Mouse (Mus musculus) right cerebral cortex, adult 18-20 months (tissue): ENCODE results near the gene Ankrd28.
"Not testable (repeated sequence)": the region's sequence is repeated elsewhere in the genome, so short reads cannot be mapped to it uniquely, and the experiment has no call there.

Source experiments
- DNase-seq: peaks from one replicate; pipeline ENCODE4 v3.0.0; 2022; ENCODE audit warnings: mixed read lengths

Ankrd28 gene

GRCm38 (mm10) chr14:31793979-31794775, 36.3 kb downstream of the Ankrd28 start:
- DNase-seq: no peak

- no peak for DNase-seq
These were observed 39.7 kb downstream of the Ankrd28 start for GRCm38 (mm10) chr14:31790797-31791196.

GRCm38 (mm10) chr14:31786906-31787305, 43.5 kb downstream of the Ankrd28 start:
- DNase-seq: no peak

GRCm38 (mm10) chr14:31785681-31786080, 44.8 kb downstream of the Ankrd28 start:
- DNase-seq: no peak

GRCm38 (mm10) chr14:31784975-31785374, 45.5 kb downstream of the Ankrd28 start:
- no peak for DNase-seq

- DNase-seq: peak; percentile 70
These were observed 49.0 kb downstream of the Ankrd28 start for GRCm38 (mm10) chr14:31781309-31782049.

- peak; percentile 35 for DNase-seq
These were observed 49.8 kb downstream of the Ankrd28 start for GRCm38 (mm10) chr14:31780412-31781233.

- no peak for DNase-seq
These were observed 56.9 kb downstream of the Ankrd28 start for GRCm38 (mm10) chr14:31773518-31773917.

- no peak for DNase-seq
These were observed 58.2 kb downstream of the Ankrd28 start for GRCm38 (mm10) chr14:31772251-31772650.

- DNase-seq: peak; percentile 35
These were observed 61.9 kb downstream of the Ankrd28 start for GRCm38 (mm10) chr14:31768531-31768930.

- DNase-seq: no peak
These were observed 66.4 kb downstream of the Ankrd28 start for GRCm38 (mm10) chr14:31764083-31764482.

- DNase-seq: no peak
These were observed 68.7 kb downstream of the Ankrd28 start for GRCm38 (mm10) chr14:31761727-31762126.

- DNase-seq: no peak
These were observed 71.3 kb downstream of the Ankrd28 start for GRCm38 (mm10) chr14:31759195-31759594.

GRCm38 (mm10) chr14:31758410-31758809, 72.0 kb downstream of the Ankrd28 start:
- not testable (repeated sequence) for DNase-seq

- DNase-seq: no peak
These were observed 82.1 kb downstream of the Ankrd28 start for GRCm38 (mm10) chr14:31748239-31748873.

GRCm38 (mm10) chr14:31742523-31742922, 87.9 kb downstream of the Ankrd28 start:
- DNase-seq: no peak

- no peak for DNase-seq
These were observed 95.6 kb downstream of the Ankrd28 start for GRCm38 (mm10) chr14:31734811-31735210.

- DNase-seq: no peak
These were observed 102.9 kb downstream of the Ankrd28 start for GRCm38 (mm10) chr14:31727522-31727921.

GRCm38 (mm10) chr14:31722746-31723145, 107.7 kb downstream of the Ankrd28 start:
- DNase-seq: no peak

- no peak for DNase-seq
These were observed 109.2 kb downstream of the Ankrd28 start for GRCm38 (mm10) chr14:31721256-31721655.

- DNase-seq: no peak
These were observed 112.1 kb downstream of the Ankrd28 start for GRCm38 (mm10) chr14:31718332-31718731.

- no peak for DNase-seq
These were observed 113.1 kb downstream of the Ankrd28 start for GRCm38 (mm10) chr14:31717360-31717759.

- no peak for DNase-seq
These were observed 114.8 kb downstream of the Ankrd28 start for GRCm38 (mm10) chr14:31715669-31716068.
